Mouse (Mus musculus) liver, embryonic 13.5 days (tissue): Measurements from ENCODE around the gene Rnf151. TPM values are rescaled to one million over a fixed set of nuclear protein-coding genes. Genes with fewer than 3 reads are reported as not detected.
A peak's percentile ranks its signal among the peaks of the same experiment; 100 is the strongest.

Experiments
- ATAC-seq: fragments of 200-750 bp; cut with Nextera tagmentation; 2 replicates; pipeline ENCODE4 v1.8.0; 2017; ENCODE audit warnings: low read depth, mild to moderate bottlenecking, moderate number of reproducible peaks, moderate library complexity
- DNase-seq: peaks from one replicate; pipeline ENCODE4 v3.0.0; 2022
- H3K27ac ChIP-seq: fragments of 300-500 bp; sonication (generic); 2 replicates; pipeline ENCODE4 v1.5.1; 2015; ENCODE audit warnings: moderate library complexity, mild to moderate bottlenecking, inconsistent platforms
- H3K27me3 ChIP-seq: fragments of 300-500 bp; sonication (generic); 2 replicates; pipeline ENCODE4 v1.6.1; 2015; ENCODE audit warnings: mild to moderate bottlenecking, inconsistent platforms
- H3K36me3 ChIP-seq: fragments of 300-500 bp; sonication (generic); 2 replicates; pipeline ENCODE4 v1.6.1; 2015; ENCODE audit warnings: mild to moderate bottlenecking, inconsistent platforms
- H3K4me1 ChIP-seq: fragments of 300-500 bp; sonication (generic); replicated peaks from 2 replicates; pipeline ENCODE4 v1.6.1; 2015; ENCODE audit warnings: inconsistent platforms
- H3K4me2 ChIP-seq: fragments of 300-500 bp; sonication (generic); 2 replicates; pipeline ENCODE4 v1.6.1; 2015; ENCODE audit warnings: inconsistent platforms, mild to moderate bottlenecking, moderate library complexity
- H3K4me3 ChIP-seq: fragments of 300-500 bp; sonication (generic); replicated peaks from 2 replicates; pipeline ENCODE4 v1.5.1; 2015; ENCODE audit warnings: mild to moderate bottlenecking, inconsistent platforms
- H3K9ac ChIP-seq: fragments of 300-500 bp; sonication (generic); 2 replicates; pipeline ENCODE4 v1.6.1; 2015; ENCODE audit warnings: mild to moderate bottlenecking, inconsistent platforms
- H3K9me3 ChIP-seq: fragments of 300-500 bp; sonication (generic); replicated peaks from 2 replicates; pipeline ENCODE4 v1.6.1; 2016; ENCODE audit warnings: inconsistent platforms
- WGBS: fragments of 180-500 bp; shearing (Covaris S2); methylation state at CpG from one replicate; pipeline ENCODE4 v1.1.7; 2015; ENCODE audit not compliant: insufficient replicate concordance; 5-methylcytosine and 5-hydroxymethylcytosine counted together
- polyA plus RNA-seq: library from polyadenylated mRNA; unstranded; fragments of >200 nt; fragmentation: Nextera tagmentation; extraction: Ambion mirVana; gene quantifications from 2 replicates; pipeline ENCODE4 v1.2.1, GENCODE M21; 2015

Gene Rnf151
- polyA plus RNA-seq, 1 experiment from 2014 or later, result 0.10 TPM

GRCm38 (mm10) chr17:24697985-24698384 lies 19.9 kb downstream of the Rnf151 start:
- Histone ChIP-seq H3K4me2 (no peak overlapping the region), H3K4me3 (no peak overlapping the region), H3K9me3 (no peaks in the 10 kb centered on the region), H3K27ac (no peak overlapping the region), H3K36me3 (peaks cover 46% of the 10 kb centered on the region), H3K9ac (no peak overlapping the region), H3K4me1 (peaks cover 40% of the 10 kb centered on the region), H3K27me3 (no peaks in the 10 kb centered on the region)
- ATAC-seq (no peak), DNase-seq (no peak)
- 19% methylated on average over 5 of the region's 5 CpGs for WGBS

- H3K9ac ChIP-seq, result peak within 1 kb of the TSS; percentile 90
- peaks cover 11% of the 10 kb centered on the region for H3K27me3 ChIP-seq
- under 1% methylated on average over 72 of the region's 76 CpGs for WGBS
These were observed 21.7 kb downstream of the Rnf151 start, which contains the start of the genes Gfer and Noxo1 for GRCm38 (mm10) chr17:24696011-24696697. TSS of gene Gfer (minus strand) at chr17:24696156. TSS of gene Noxo1 (plus strand) at chr17:24696234.

GRCm38 (mm10) chr17:24695326-24696010 lies 22.4 kb downstream of the Rnf151 start:
- Histone ChIP-seq H3K4me1 (peaks cover 40% of the 10 kb centered on the region), H3K4me2 (peak overlapping the region; percentile 96), H3K9ac (peak overlapping the region; percentile 90), H3K36me3 (peaks cover 30% of the 10 kb centered on the region), H3K27me3 (peaks cover 18% of the 10 kb centered on the region), H3K9me3 (no peaks in the 10 kb centered on the region), H3K4me3 (peak overlapping the region; percentile 84), H3K27ac (peak overlapping the region; percentile 88)
- DNase-seq (no peak), ATAC-seq (no peak)
- WGBS, result 6% methylated on average over 49 of the region's 51 CpGs

More at GRCm38 (mm10) chr17:24696011-24696697, 21.7 kb downstream of the Rnf151 start, which contains the start of the genes Gfer and Noxo1:
- peaks cover 40% of the 10 kb centered on the region for H3K4me1 ChIP-seq
- DNase-seq (peak; percentile 86), ATAC-seq (peak; percentile 94)
- H3K27ac ChIP-seq, result peak within 1 kb of the TSS; percentile 88
- no peaks in the 10 kb centered on the region for H3K9me3 ChIP-seq
- H3K4me2 ChIP-seq, result peak within 1 kb of the TSS; percentile 96
- peak within 1 kb of the TSS; percentile 84 for H3K4me3 ChIP-seq
- H3K36me3 ChIP-seq, result peaks cover 37% of the 10 kb centered on the region

GRCm38 (mm10) chr17:24692385-24692784 lies 25.5 kb downstream of the Rnf151 start:
- 52% methylated on average over 5 of the region's 5 CpGs for WGBS
- ATAC-seq (no peak), DNase-seq (no peak)
- no peak overlapping the region for H3K4me3 ChIP-seq
- no peak overlapping the region for H3K9ac ChIP-seq
- H3K9me3 ChIP-seq, result no peaks in the 10 kb centered on the region
- H3K27me3 ChIP-seq, result peaks cover 49% of the 10 kb centered on the region
- no peak overlapping the region for H3K4me2 ChIP-seq
- no peak overlapping the region for H3K27ac ChIP-seq
- peaks cover 19% of the 10 kb centered on the region for H3K36me3 ChIP-seq
- H3K4me1 ChIP-seq, result peaks cover 50% of the 10 kb centered on the region

DNA sequence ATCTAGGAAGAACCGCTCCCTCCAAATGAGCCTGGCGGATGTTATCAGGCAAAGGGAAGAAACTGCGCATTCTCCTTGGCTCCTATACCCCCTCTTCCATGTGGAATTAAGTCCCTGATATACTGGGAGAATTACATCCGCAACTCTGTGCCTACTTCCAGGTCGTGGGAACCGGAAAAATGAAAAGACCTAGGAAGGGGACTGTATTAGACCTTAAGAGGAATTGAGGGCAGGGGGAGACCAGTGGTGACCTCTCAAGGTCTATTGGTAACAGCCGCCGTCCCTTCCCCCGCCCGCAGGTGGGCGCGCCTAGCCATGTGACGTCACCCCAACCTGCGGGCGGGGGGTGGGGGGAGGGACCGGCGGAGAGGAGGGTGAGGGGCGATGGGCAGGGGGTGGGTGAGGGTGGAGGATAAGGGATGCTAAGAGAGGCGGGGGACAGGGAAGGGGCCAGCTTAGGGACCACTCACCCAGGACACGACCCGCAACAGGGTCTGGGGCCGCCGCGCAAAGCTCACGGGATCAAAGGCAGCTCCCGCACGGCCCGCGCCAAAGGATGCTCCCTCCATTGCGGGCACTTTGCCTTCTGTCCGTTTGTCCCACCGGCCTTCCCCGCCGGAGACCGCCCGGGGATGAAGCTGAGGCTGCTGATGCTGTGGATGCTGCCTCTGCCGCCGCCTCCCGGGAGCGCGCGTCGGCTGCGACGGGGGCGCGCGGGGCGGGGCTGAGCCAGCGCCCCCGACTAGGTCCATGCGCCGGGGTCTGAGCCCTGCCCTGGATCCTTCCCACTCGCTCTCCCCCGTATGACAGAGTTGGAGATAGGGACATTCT lies 28.4 kb downstream of the Rnf151 start, which contains the start of gene Syngr3:
Syngr3 (minus strand) TSS at position 705 of the 831 bp plus-strand sequence.
- ATAC-seq, result no peak
- H3K4me3 ChIP-seq, result peak within 1 kb of the TSS; percentile 48
- H3K27me3 ChIP-seq, result peaks cover 62% of the 10 kb centered on the region

GRCm38 (mm10) chr17:24687599-24687998 lies 30.3 kb downstream of the Rnf151 start:
- peaks cover 62% of the 10 kb centered on the region for H3K27me3 ChIP-seq

More for the DNA sequence above, 28.4 kb downstream of the Rnf151 start, which contains the start of gene Syngr3:
- no peak within 1 kb of the TSS for H3K27ac ChIP-seq
- peaks cover 19% of the 10 kb centered on the region for H3K36me3 ChIP-seq
- WGBS, result 2% methylated on average over 55 of the region's 55 CpGs
- peak within 1 kb of the TSS; percentile 62 for H3K4me2 ChIP-seq
- no peak for DNase-seq
- H3K9me3 ChIP-seq, result no peaks in the 10 kb centered on the region
- peaks cover 38% of the 10 kb centered on the region for H3K4me1 ChIP-seq
- H3K9ac ChIP-seq, result peak within 1 kb of the TSS; percentile 33; the same call in 1 of the 2 replicates

GRCm38 (mm10) chr17:24687146-24687595 lies 30.7 kb downstream of the Rnf151 start:
- H3K9ac ChIP-seq, result peak overlapping the region; percentile 49; the same call in 1 of the 2 replicates
- H3K4me2 ChIP-seq, result peak overlapping the region; percentile 77
- 1% methylated on average over 25 of the region's 25 CpGs for WGBS
- no peak overlapping the region for H3K27ac ChIP-seq
- H3K27me3 ChIP-seq, result peaks cover 62% of the 10 kb centered on the region
- ATAC-seq, result peak; percentile 62
- peak overlapping the region; percentile 57 for H3K4me3 ChIP-seq
- DNase-seq, result peak; percentile 74
- peaks cover 6% of the 10 kb centered on the region for H3K36me3 ChIP-seq
- H3K9me3 ChIP-seq, result no peaks in the 10 kb centered on the region
- H3K4me1 ChIP-seq, result peaks cover 34% of the 10 kb centered on the region

More at GRCm38 (mm10) chr17:24687599-24687998, 30.3 kb downstream of the Rnf151 start:
- peaks cover 34% of the 10 kb centered on the region for H3K4me1 ChIP-seq
- H3K9ac ChIP-seq, result peak overlapping the region; percentile 49; the same call in 1 of the 2 replicates
- H3K4me3 ChIP-seq, result peak overlapping the region; percentile 57
- H3K4me2 ChIP-seq, result peak overlapping the region; percentile 77
- WGBS, result 19% methylated on average over 23 of the region's 23 CpGs
- peaks cover 6% of the 10 kb centered on the region; the same call in 1 of the 2 replicates for H3K36me3 ChIP-seq
- no peaks in the 10 kb centered on the region for H3K9me3 ChIP-seq
- H3K27ac ChIP-seq, result no peak overlapping the region
- no peak for DNase-seq
- no peak for ATAC-seq

GRCm38 (mm10) chr17:24686514-24686913 lies 31.3 kb downstream of the Rnf151 start:
- Histone ChIP-seq H3K36me3 (peaks cover 11% of the 10 kb centered on the region), H3K27ac (no peak overlapping the region), H3K4me2 (peak overlapping the region; percentile 77), H3K4me3 (0 out of 2 replicates have a peak overlapping the region, but pooled peaks have one; percentile 6), H3K4me1 (peaks cover 34% of the 10 kb centered on the region), H3K9me3 (no peaks in the 10 kb centered on the region), H3K9ac (no peak overlapping the region), H3K27me3 (peaks cover 55% of the 10 kb centered on the region)
- peak; percentile 53 for DNase-seq
- 33% methylated on average over 16 of the region's 16 CpGs for WGBS
- ATAC-seq, result peak; percentile 51

- peak; percentile 44; the same call in 1 of the 2 replicates for ATAC-seq
- WGBS, result 77% methylated on average over 24 of the region's 24 CpGs
- H3K9ac ChIP-seq, result no peak overlapping the region
- no peaks in the 10 kb centered on the region for H3K27me3 ChIP-seq
- H3K36me3 ChIP-seq, result peaks cover 65% of the 10 kb centered on the region
- H3K4me1 ChIP-seq, result peaks cover 45% of the 10 kb centered on the region
- no peaks in the 10 kb centered on the region for H3K9me3 ChIP-seq
- DNase-seq, result no peak
- H3K27ac ChIP-seq, result no peak overlapping the region
- H3K4me2 ChIP-seq, result no peak overlapping the region
- no peak overlapping the region for H3K4me3 ChIP-seq
These were observed 40.3 kb downstream of the Rnf151 start for GRCm38 (mm10) chr17:24677500-24678080.

GRCm38 (mm10) chr17:24676877-24677276 lies 41.0 kb downstream of the Rnf151 start:
- no peak overlapping the region for H3K4me2 ChIP-seq
- H3K27me3 ChIP-seq, result no peaks in the 10 kb centered on the region
- no peak for ATAC-seq
- no peak for DNase-seq
- H3K9me3 ChIP-seq, result no peaks in the 10 kb centered on the region
- no peak overlapping the region for H3K9ac ChIP-seq
- peaks cover 52% of the 10 kb centered on the region for H3K4me1 ChIP-seq
- H3K27ac ChIP-seq, result no peak overlapping the region
- WGBS, result 88% methylated on average over 5 of the region's 5 CpGs
- no peak overlapping the region for H3K4me3 ChIP-seq
- H3K36me3 ChIP-seq, result peaks cover 58% of the 10 kb centered on the region
